Mouse (Mus musculus) urinary bladder, adult 2 months (tissue): ENCODE data around the gene Prss29. TPM values are rescaled to one million over a fixed set of nuclear protein-coding genes. Genes with fewer than 3 reads are reported as not detected.

ENCODE experiments used
- DNase-seq: peaks from one replicate; pipeline ENCODE4 v3.0.0; 2022; ENCODE audit warnings: low spot score
- polyA plus RNA-seq: library from polyadenylated mRNA; depleted of rRNA; stranded (reverse); fragments of >200 nt; gene quantifications from 2 replicates; pipeline ENCODE4 v1.2.3, GENCODE M21; 2012; rRNA removed

Gene Prss29
- polyA plus RNA-seq, 1 experiment = not detected

DNA sequence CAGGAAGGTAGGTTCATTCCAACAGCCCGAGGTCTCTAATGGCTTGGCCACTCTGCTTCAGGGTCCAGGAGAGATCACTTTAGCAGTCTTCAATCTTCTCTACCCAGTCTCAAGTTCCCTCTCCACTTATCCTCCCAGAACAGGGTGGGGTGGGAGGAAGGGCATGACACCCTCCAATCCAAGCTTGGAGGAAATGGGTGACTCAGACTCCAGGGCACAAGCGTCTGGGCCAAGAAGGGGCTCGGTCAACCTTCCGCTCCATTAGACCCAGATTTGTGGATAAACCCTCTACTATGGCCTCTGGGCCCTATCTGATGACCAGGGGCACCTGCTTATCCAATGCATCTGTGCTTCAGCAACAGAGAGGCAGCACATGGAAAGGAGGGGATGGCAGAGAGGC lies 27.0 kb downstream of the Prss29 start, which contains the start of gene Tpsab1:
Gene Tpsab1 (minus strand): TSS at position 101 of the 400 bp plus-strand sequence.
- no peak for DNase-seq

- DNase-seq = no peak
These were observed 42.8 kb downstream of the Prss29 start for GRCm38 (mm10) chr17:25361291-25361690.

GRCm38 (mm10) chr17:25363726-25364125 lies 45.3 kb downstream of the Prss29 start:
- no peak for DNase-seq

- DNase-seq = no peak
These were observed 47.6 kb downstream of the Prss29 start, which contains the start of gene Tpsb2 for GRCm38 (mm10) chr17:25366005-25366404. Gene Tpsb2 (plus strand): TSS chr17:25366305.

DNA sequence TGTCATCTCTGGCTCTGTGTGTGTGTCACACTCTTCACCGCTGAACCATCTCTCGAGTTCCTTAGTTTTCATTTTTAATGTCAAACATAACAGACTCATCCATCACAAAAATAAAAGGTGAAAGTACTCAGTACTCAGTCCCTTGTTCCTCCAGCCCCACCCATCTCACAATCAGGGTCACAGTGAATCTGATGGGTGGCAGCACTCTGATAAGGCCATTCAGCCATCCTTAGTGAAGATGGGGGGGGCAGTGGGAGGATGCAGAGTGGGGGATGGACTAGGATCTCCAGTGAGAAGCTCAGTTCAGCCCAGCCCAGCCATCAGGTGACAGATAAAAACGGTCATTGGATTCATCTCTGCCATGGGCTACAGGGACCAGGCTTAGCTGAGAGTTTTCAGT lies 50.5 kb downstream of the Prss29 start, which contains the start of gene Tpsg1:
Gene Tpsg1 (plus strand): TSS at position 301 of the 400 bp plus-strand sequence.
- no peak for DNase-seq

Other genes with a start within 250 kb of the Prss29 start
- gene Tmem204, start 235.1 kb upstream of the Prss29 start, polyA plus RNA-seq = 36.2 and 42.6 TPM in 2 replicates
- 16.8 and 18.5 TPM in 2 replicates for gene Telo2, start 202.7 kb upstream of the Prss29 start, polyA plus RNA-seq
- gene Ptx4, start 197.9 kb upstream of the Prss29 start, polyA plus RNA-seq = not detected in 2 replicates
- gene Clcn7, start 185.3 kb upstream of the Prss29 start, polyA plus RNA-seq = 34.2 and 35.0 TPM in 2 replicates
- 0.18 and 0.19 TPM in 2 replicates for gene Ccdc154, start 156.2 kb upstream of the Prss29 start, polyA plus RNA-seq
- 0.07 TPM in 1 of 2 replicates, not detected in the other for gene Gm38655, start 143.2 kb upstream of the Prss29 start, polyA plus RNA-seq
- gene BC003965, start 134.1 kb upstream of the Prss29 start, polyA plus RNA-seq = 16.5 and 20.9 TPM in 2 replicates
- 15.6 and 16.4 TPM in 2 replicates for gene Unkl, start 130.3 kb upstream of the Prss29 start, polyA plus RNA-seq
- 43.2 and 48.8 TPM in 2 replicates for gene Gnptg, start 78.5 kb upstream of the Prss29 start, polyA plus RNA-seq
- gene Tsr3, start 78.5 kb upstream of the Prss29 start, polyA plus RNA-seq = 28.2 and 35.6 TPM in 2 replicates
- 8.7 and 11.1 TPM in 2 replicates for gene Baiap3, start 62.3 kb upstream of the Prss29 start, polyA plus RNA-seq
- gene Ube2i, start 44.0 kb upstream of the Prss29 start, polyA plus RNA-seq = 322 and 393 TPM in 2 replicates
- 0.28 and 0.40 TPM in 2 replicates for gene Prss34, start 20.3 kb upstream of the Prss29 start, polyA plus RNA-seq
- gene Prss28, start 10.0 kb upstream of the Prss29 start, polyA plus RNA-seq = not detected in 2 replicates
- gene Tpsab1, start 26.9 kb downstream of the Prss29 start, polyA plus RNA-seq = 0.28 and 0.37 TPM in 2 replicates
- gene Tpsb2, start 47.7 kb downstream of the Prss29 start, polyA plus RNA-seq = 7.2 and 9.2 TPM in 2 replicates
- 0.22 and 0.40 TPM in 2 replicates for gene Tpsg1, start 50.6 kb downstream of the Prss29 start, polyA plus RNA-seq
- 28.6 and 59.3 TPM in 2 replicates for gene Cacna1h, start 115.1 kb downstream of the Prss29 start, polyA plus RNA-seq
- 0.12 and 0.15 TPM in 2 replicates for gene Tekt4, start 136.0 kb downstream of the Prss29 start, polyA plus RNA-seq
- 0.06 TPM in 1 of 2 replicates, not detected in the other for gene Sstr5, start 178.6 kb downstream of the Prss29 start, polyA plus RNA-seq